Comparison of ENCODE assay signal across 15 mouse cellular contexts in the genomic region with DNA sequence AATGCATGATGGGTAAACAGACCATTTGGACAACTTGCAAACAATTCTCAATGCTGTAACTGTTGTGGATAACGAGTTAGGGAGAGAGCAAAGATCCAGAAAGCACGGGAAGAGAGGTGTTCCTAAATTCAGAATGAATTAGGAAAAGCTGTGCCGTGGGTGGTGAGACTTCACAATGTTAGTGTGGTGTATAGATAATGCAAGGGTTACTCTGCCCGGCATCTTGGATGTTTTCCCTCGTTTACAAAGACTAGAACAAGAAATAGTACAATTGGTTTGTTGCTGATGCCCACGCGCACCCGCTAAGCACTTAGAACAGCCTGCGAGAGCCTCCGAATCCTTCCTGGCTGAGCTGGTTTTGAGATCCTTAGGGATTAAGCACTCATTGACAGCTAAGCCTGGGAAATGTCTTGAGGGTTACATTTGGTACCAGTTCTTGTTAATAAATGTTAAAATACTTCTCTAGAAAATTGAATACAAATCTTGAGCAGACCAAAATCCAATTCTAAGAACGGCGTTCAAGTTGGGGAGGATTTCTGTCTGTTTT.
DNase-seq lines count a peak whose midpoint lies in the region; ATAC-seq lines count a peak whose summit lies in the region.
"Had no signal": no experiment of that assay in that cellular context is flagged by ENCODE, and none has a peak within 500 bp of the region (broad histone marks: within the 10 kb centered on the region; RNA-seq: fewer than 3 reads in every experiment).

No protein-coding gene starts in this region.

- no peaks in the 10 kb centered on the region for H3K27me3 ChIP-seq in forebrain, embryonic 15.5 days
- H3K27me3 ChIP-seq in midbrain, embryonic 16.5 days (ENCODE audit: control insufficient read depth, insufficient read depth, low read depth, low read length) = no peaks in the 10 kb centered on the region; the same call in 1 of the 2 replicates
- H3K27me3 ChIP-seq: heart, embryonic 12.5 days; intestine, embryonic 15.5 days; lung, embryonic 15.5 days had no signal

- peak overlapping the region; percentile 31 for H3K4me2 ChIP-seq in forebrain, embryonic 15.5 days (replicated peaks)
- peak overlapping the region; percentile 25; the same call in 1 of the 2 replicates for H3K4me2 ChIP-seq in midbrain, embryonic 16.5 days (ENCODE audit: low read length)
- H3K4me2 ChIP-seq: heart, embryonic 12.5 days; intestine, embryonic 15.5 days; liver, embryonic 11.5 days; lung, embryonic 15.5 days had no signal

- peak overlapping the region; percentile 48 for H3K27ac ChIP-seq in forebrain, embryonic 15.5 days (replicated peaks)
- H3K27ac ChIP-seq in midbrain, embryonic 16.5 days (ENCODE audit: low read length) = no peak overlapping the region
- H3K27ac ChIP-seq: intestine, embryonic 15.5 days; lung, embryonic 15.5 days had no signal

- DNase-seq in frontal cortex, postnatal 14 days (ENCODE audit: low spot score in 2 of 2) = no peak
- DNase-seq in right cerebral cortex, adult 2 months (ENCODE audit: low spot score in 2 of 2) = peak; percentile 17 to 27
- DNase-seq in right cerebral cortex, postnatal 25 days = no peak
- DNase-seq in thymus, adult 18-20 months = no peak
- DNase-seq: B cell, adult 2 months; right cerebral cortex, postnatal 14 days; thymus, adult 2 months had no signal

- H3K4me1 ChIP-seq in forebrain, embryonic 15.5 days = peaks cover 29% of the 10 kb centered on the region
- H3K4me1 ChIP-seq in midbrain, embryonic 16.5 days (ENCODE audit: control insufficient read depth, insufficient read depth, low read length) = peaks cover 10% of the 10 kb centered on the region; the same call in 1 of the 2 replicates
- H3K4me1 ChIP-seq: heart, embryonic 12.5 days; intestine, embryonic 15.5 days; lung, embryonic 15.5 days had no signal

- H3K9me3 ChIP-seq in forebrain, embryonic 15.5 days = no peaks in the 10 kb centered on the region
- H3K9me3 ChIP-seq in midbrain, embryonic 16.5 days (replicated peaks; ENCODE audit: control insufficient read depth, low read length, poor library complexity, severe bottlenecking) = no peaks in the 10 kb centered on the region
- H3K9me3 ChIP-seq: heart, embryonic 12.5 days; intestine, embryonic 15.5 days; lung, embryonic 15.5 days had no signal

- no peak overlapping the region for H3K4me3 ChIP-seq in forebrain, embryonic 15.5 days
- H3K4me3 ChIP-seq in midbrain, embryonic 16.5 days (ENCODE audit: low read depth, low read length) = no peak overlapping the region
- H3K4me3 ChIP-seq: heart, embryonic 12.5 days; intestine, embryonic 15.5 days; lung, embryonic 15.5 days had no signal

- 12% methylated on average over 12 of the region's 12 CpGs for WGBS in forebrain, embryonic 15.5 days
- WGBS in midbrain, embryonic 16.5 days = 18% methylated on average over 12 of the region's 12 CpGs

- H3K36me3 ChIP-seq in forebrain, embryonic 15.5 days = no peaks in the 10 kb centered on the region
- H3K36me3 ChIP-seq in midbrain, embryonic 16.5 days (ENCODE audit: control insufficient read depth, insufficient read depth, low read length) = no peaks in the 10 kb centered on the region
- H3K36me3 ChIP-seq: heart, embryonic 12.5 days; intestine, embryonic 15.5 days; lung, embryonic 15.5 days had no signal

- H3K9ac ChIP-seq in forebrain, embryonic 15.5 days (replicated peaks) = no peak overlapping the region
- H3K9ac ChIP-seq in midbrain, embryonic 16.5 days (ENCODE audit: low read depth, low read length) = no peak overlapping the region
- H3K9ac ChIP-seq: heart, embryonic 12.5 days; intestine, embryonic 15.5 days; lung, embryonic 15.5 days had no signal

- ATAC-seq in frontal cortex, adult (ENCODE audit: low TSS enrichment) = peak; percentile 62
- ATAC-seq in forebrain, embryonic 15.5 days (replicated peaks) = no peak
- ATAC-seq in midbrain, embryonic 16.5 days = no peak
- ATAC-seq in megakaryocyte progenitor cell, adult 5-6 weeks (replicated peaks; ENCODE audit: poor library complexity) = no peak
- ATAC-seq: intestine, embryonic 15.5 days had no signal

Comparison
In these comparisons a context has a peak if more than half of its experiments do, and no peak if none do; other contexts are left out.
1. DNase-seq: peak in right cerebral cortex, adult 2 months (2 of 2); none in frontal cortex, postnatal 14 days (0 of 2), right cerebral cortex, postnatal 25 days (single experiment) and thymus, adult 18-20 months (0 of 2).